Mouse (Mus musculus) Patski (cell line): ENCODE measurements around the gene Man1a. TPM values are rescaled to one million over a fixed set of nuclear protein-coding genes. Genes with fewer than 3 reads are reported as not detected.
A peak's percentile ranks its signal among the peaks of the same experiment; 100 is the strongest.

ENCODE experiments used
- ATAC-seq: fragments of 100-300 bp; one replicate; pipeline ENCODE4 v1.8.0; 2021
- CTCF ChIA-PET: fragments of 350-600 bp; sonication (Branson Sonifier 250); formaldehyde crosslinking; loops from one replicate; lab custom pipeline; 2022; ENCODE audit warnings: inconsistent platforms; lab: Charles Lee
- POLR2A ChIA-PET: fragments of 350-600 bp; sonication (Branson Sonifier 250); formaldehyde crosslinking; loops from one replicate; lab custom pipeline; 2022; ENCODE audit warnings: antibody characterized with exemption, inconsistent platforms; lab: Charles Lee
- DNase-seq: peaks from one replicate; pipeline ENCODE4 v3.0.0-alpha.2; 2011; ENCODE audit warnings: low read depth, low spot score
- H3K27me3 ChIP-seq: fragments of 371-371 bp; one replicate; pipeline ENCODE4 v1.5.1; 2021
- CTCF ChIP-seq: fragments of 100-300 bp; IDR thresholded peaks from one replicate; pipeline ENCODE4 v1.5.1; 2021
- in situ Hi-C: fragments of 300-500 bp; cut with MboI; formaldehyde crosslinking; loops from 3 replicates; pipeline ENCODE4 v1.11.1; 2018; ENCODE audit warnings: low pct_unique_long_range_greater_than_20kb, mixed read lengths
- polyA plus RNA-seq: library from polyadenylated mRNA; unstranded; gene quantifications from one replicate; pipeline ENCODE4 v1.2.3, GENCODE M21; 2021

The Man1a gene
- 8.5 TPM for polyA plus RNA-seq

GRCm38 (mm10) chr10:54076420-54076819 lies at the start of gene Man1a:
Gene Man1a, minus strand, starts transcription at chr10:54076609.
- DNase-seq: no peak
- no peak for ATAC-seq
- TF ChIP-seq CTCF: no peak
- no peaks in the 10 kb centered on the region for H3K27me3 ChIP-seq
- in situ Hi-C loops: no loop called here
- ChIA-PET CTCF (interaction anchor here (1.6 kb wide), 1 partner anchor 17 kb away, joined by 5 read pairs; no protein-coding TSS in a partner anchor), POLR2A (no interaction called here)

DNA sequence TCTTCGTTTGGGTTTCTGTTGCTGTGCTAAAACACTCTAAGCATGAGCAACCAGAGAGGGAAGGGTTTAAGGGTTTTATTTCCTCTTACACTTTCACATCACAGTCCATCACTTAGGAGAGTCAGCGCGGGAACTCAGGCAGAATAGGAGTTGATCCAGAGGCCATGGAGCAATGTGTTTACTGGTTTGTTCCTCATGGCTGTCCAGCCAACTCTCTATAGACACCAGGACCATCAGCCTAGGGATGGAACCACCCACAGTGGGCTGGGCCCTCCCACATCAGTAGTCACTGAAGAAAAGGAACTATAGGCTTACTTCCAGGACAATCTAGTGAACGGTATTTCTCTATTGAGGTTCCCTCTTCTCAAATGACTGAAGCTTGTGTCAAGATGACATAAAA lies 45.4 kb upstream of the Man1a start:
- POLR2A ChIA-PET: no interaction called here
- TF ChIP-seq CTCF: no peak
- CTCF ChIA-PET: no interaction called here
- in situ Hi-C loops: no loop called here
- H3K27me3 ChIP-seq: no peaks in the 10 kb centered on the region
- ATAC-seq (no peak), DNase-seq (no peak)

DNA sequence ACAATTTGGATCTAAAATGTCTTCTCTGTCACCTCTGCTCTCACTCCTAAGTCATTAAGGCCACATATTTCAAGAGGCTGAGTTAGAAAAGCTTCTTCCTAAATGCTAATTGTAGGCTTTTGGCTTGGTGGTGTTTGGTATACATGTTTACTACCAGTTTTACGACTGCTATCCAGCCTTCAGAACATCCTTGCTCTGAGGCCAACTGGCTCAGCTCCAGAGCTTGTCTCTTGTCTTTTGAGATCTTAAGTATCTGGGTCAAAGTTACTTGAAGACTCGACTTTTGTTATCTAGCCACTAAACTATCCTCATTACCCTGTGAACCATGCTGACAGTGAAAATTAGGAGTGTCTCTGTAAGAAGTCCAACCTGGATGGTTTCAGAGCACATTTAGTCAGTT lies 44.0 kb upstream of the Man1a start:
- ChIA-PET CTCF (no interaction called here), POLR2A (no interaction called here)
- no peak for TF ChIP-seq CTCF
- no peak for ATAC-seq
- DNase-seq: no peak
- no peaks in the 10 kb centered on the region for H3K27me3 ChIP-seq
- in situ Hi-C loops: no loop called here

- H3K27me3 ChIP-seq: no peaks in the 10 kb centered on the region
- DNase-seq (no peak), ATAC-seq (no peak)
- ChIA-PET CTCF (no interaction called here), POLR2A (no interaction called here)
- in situ Hi-C loops: no loop called here
- no peak for TF ChIP-seq CTCF
Measured at GRCm38 (mm10) chr10:54119303-54119702, 42.9 kb upstream of the Man1a start.

- TF ChIP-seq CTCF: no peak
- ChIA-PET CTCF (no interaction called here), POLR2A (no interaction called here)
- in situ Hi-C loops: no loop called here
- ATAC-seq: no peak
- H3K27me3 ChIP-seq: no peaks in the 10 kb centered on the region
- DNase-seq: no peak
Measured at GRCm38 (mm10) chr10:54118223-54118912, 42.0 kb upstream of the Man1a start.

DNA sequence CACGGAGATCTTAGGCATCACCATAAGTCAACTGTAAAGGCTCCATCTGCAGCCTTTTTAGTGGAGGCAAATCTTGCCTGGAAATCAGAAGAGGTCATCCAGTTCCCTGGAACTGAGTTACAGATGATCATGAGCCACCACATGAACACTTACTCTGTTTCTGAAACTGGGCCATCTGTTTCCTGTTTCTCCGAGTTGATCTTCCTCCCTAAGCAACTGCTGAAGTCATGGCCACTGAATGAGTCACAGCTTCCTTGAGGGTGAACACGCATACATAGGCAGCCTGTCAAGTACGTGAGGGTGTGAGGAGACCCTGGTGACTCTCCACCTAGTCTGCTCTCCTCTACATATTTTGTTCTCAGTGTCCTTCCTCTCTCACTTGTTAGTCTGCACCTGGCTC lies 41.4 kb upstream of the Man1a start:
- H3K27me3 ChIP-seq: no peaks in the 10 kb centered on the region
- peak; percentile 6 for DNase-seq
- in situ Hi-C loops: no loop called here
- CTCF ChIA-PET: no interaction called here
- ATAC-seq: peak; percentile 73
- POLR2A ChIA-PET: no interaction called here
- no peak for TF ChIP-seq CTCF

- POLR2A ChIA-PET: interaction anchor here (0.6 kb wide), 1 partner anchor 82 kb away, joined by 4 read pairs; no protein-coding TSS in a partner anchor
- no peak for ATAC-seq
- no peak for TF ChIP-seq CTCF
- in situ Hi-C loops: no loop called here
- no peak for DNase-seq
- CTCF ChIA-PET: interaction anchor here (1.1 kb wide), 1 partner anchor 8 kb away, joined by 3 read pairs; no protein-coding TSS in a partner anchor
- H3K27me3 ChIP-seq: no peaks in the 10 kb centered on the region
Measured at GRCm38 (mm10) chr10:54103671-54104070, 27.3 kb upstream of the Man1a start.

- DNase-seq: no peak
Measured at GRCm38 (mm10) chr10:54092081-54092480, 15.7 kb upstream of the Man1a start.

DNA sequence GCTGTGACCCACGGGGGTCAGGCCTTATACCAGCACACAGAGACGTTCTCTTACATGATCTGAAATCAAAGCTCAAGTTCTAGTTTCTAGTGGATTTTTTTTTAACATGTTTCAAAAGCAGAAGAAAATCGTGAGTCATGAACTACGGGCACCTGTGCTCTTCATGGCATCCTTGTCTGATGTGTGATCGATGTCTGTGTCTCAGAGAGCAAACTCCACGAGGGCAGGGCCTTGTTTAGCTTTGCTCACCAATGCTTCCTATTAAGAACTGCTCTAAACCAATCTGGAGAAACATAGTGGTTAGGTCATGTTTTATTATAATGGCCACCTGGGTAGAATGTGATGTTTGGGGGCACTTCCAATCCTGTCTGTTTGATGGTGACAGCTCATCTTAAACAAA lies 13.5 kb upstream of the Man1a start:
- ChIA-PET POLR2A (no interaction called here), CTCF (interaction anchor here (1.3 kb wide), 1 partner anchor 18 kb away, joined by 3 read pairs; no protein-coding TSS in a partner anchor)
- in situ Hi-C loops: no loop called here
- no peaks in the 10 kb centered on the region for H3K27me3 ChIP-seq
- DNase-seq (no peak), ATAC-seq (no peak)
- TF ChIP-seq CTCF: no peak

More at GRCm38 (mm10) chr10:54092081-54092480, 15.7 kb upstream of the Man1a start:
- in situ Hi-C loops: no loop called here
- CTCF ChIA-PET: no interaction called here
- TF ChIP-seq CTCF: no peak
- POLR2A ChIA-PET: no interaction called here
- ATAC-seq: no peak
- H3K27me3 ChIP-seq: no peaks in the 10 kb centered on the region

- H3K27me3 ChIP-seq: no peaks in the 10 kb centered on the region
- POLR2A ChIA-PET: no interaction called here
- TF ChIP-seq CTCF: no peak
- in situ Hi-C loops: no loop called here
- CTCF ChIA-PET: no interaction called here
- ATAC-seq: peak; percentile 88
- DNase-seq: no peak
Measured at GRCm38 (mm10) chr10:54087346-54087745, 10.9 kb upstream of the Man1a start.

- ChIA-PET POLR2A (no interaction called here), CTCF (no interaction called here)
- ATAC-seq (no peak), DNase-seq (no peak)
- no peaks in the 10 kb centered on the region for H3K27me3 ChIP-seq
- no peak for TF ChIP-seq CTCF
- in situ Hi-C loops: no loop called here
Measured at GRCm38 (mm10) chr10:54085073-54085472, 8.7 kb upstream of the Man1a start.
